In genomic region chr6:84867114-84867513, GRCm38 (mm10) we compare ENCODE assay signal across 10 mouse cellular contexts.
DNase-seq lines count a peak whose midpoint lies in the region; ATAC-seq and TF ChIP-seq lines count a peak whose summit lies in the region.
"Had no signal": no experiment of that assay in that cellular context is flagged by ENCODE, and none has a peak within 500 bp of the region (broad histone marks: within the 10 kb centered on the region; RNA-seq: fewer than 3 reads in every experiment).

No protein-coding gene starts in this region.

- H3K27ac ChIP-seq in forebrain, embryonic 11.5 days (ENCODE audit: low read depth, low read length), result no peak overlapping the region; the same call in 1 of the 2 replicates
- H3K27ac ChIP-seq: embryonic facial prominence, embryonic 15.5 days had no signal

- no peak for ATAC-seq in Patski
- ATAC-seq in forebrain, embryonic 11.5 days (replicated peaks; ENCODE audit: low FRiP score), result 0 out of 2 replicates have a peak, but pooled peaks have one; percentile 44
- no peak for ATAC-seq in megakaryocyte progenitor cell, adult 5-6 weeks (replicated peaks; ENCODE audit: poor library complexity)

- H3K4me3 ChIP-seq in forebrain, embryonic 11.5 days (ENCODE audit: low read depth, low read length), result no peak overlapping the region
- H3K4me3 ChIP-seq: embryonic facial prominence, embryonic 15.5 days; limb, embryonic 12.5 days had no signal

- intact Hi-C loops in heart, postnatal 10 days (cut with DNase I), result no loop called here

- TF ChIP-seq CTCF in Patski (IDR thresholded peaks at IDR 0.05), result peak; percentile 41

- peaks cover 7% of the 10 kb centered on the region for H3K4me1 ChIP-seq in forebrain, embryonic 11.5 days (replicated peaks; ENCODE audit: control insufficient read depth, insufficient read depth, low read length)

- no peaks in the 10 kb centered on the region for H3K9me3 ChIP-seq in forebrain, embryonic 11.5 days (ENCODE audit: control insufficient read depth, low read length)
- H3K9me3 ChIP-seq: embryonic facial prominence, embryonic 15.5 days; limb, embryonic 12.5 days had no signal

- 11% methylated on average over 4 of the region's 4 CpGs for WGBS in forebrain, embryonic 11.5 days

- no peak overlapping the region for H3K9ac ChIP-seq in forebrain, embryonic 11.5 days (ENCODE audit: low read length)
- H3K9ac ChIP-seq: embryonic facial prominence, embryonic 15.5 days; limb, embryonic 12.5 days had no signal

- H3K4me2 ChIP-seq in forebrain, embryonic 11.5 days (ENCODE audit: low read depth, low read length, severe bottlenecking), result no peak overlapping the region
- H3K4me2 ChIP-seq: embryonic facial prominence, embryonic 15.5 days had no signal

- no peaks in the 10 kb centered on the region for H3K36me3 ChIP-seq in forebrain, embryonic 11.5 days (ENCODE audit: control insufficient read depth, insufficient read depth, low read length)
- H3K36me3 ChIP-seq: embryonic facial prominence, embryonic 15.5 days; limb, embryonic 12.5 days had no signal

- in situ Hi-C loops in Patski (cut with MboI; ENCODE audit: low pct_unique_long_range_greater_than_20kb), result no loop called here

- H3K27me3 ChIP-seq in Patski, result no peaks in the 10 kb centered on the region
- no peaks in the 10 kb centered on the region for H3K27me3 ChIP-seq in forebrain, embryonic 11.5 days (ENCODE audit: control insufficient read depth, insufficient read depth, low read length)
- H3K27me3 ChIP-seq: embryonic facial prominence, embryonic 15.5 days; limb, embryonic 12.5 days had no signal

- DNase-seq in heart, adult 11 months, result peak; percentile 29
- no peak for DNase-seq in heart, postnatal 10 days
- DNase-seq in Patski (ENCODE audit: low read depth, low spot score), result no peak
- DNase-seq in forebrain, embryonic 11.5 days (ENCODE audit: low spot score), result peak; percentile 50
- DNase-seq in kidney, postnatal 25 days, result peak; percentile 21 to 43
- DNase-seq in ovary, postnatal 10 days (ENCODE audit: low spot score), result no peak
- DNase-seq in layer of hippocampus, postnatal 14 days (ENCODE audit: low spot score in 2 of 2), result no peak

- CTCF ChIA-PET in Patski (lab: Charles Lee), result interaction anchor here (1.0 kb wide), 3 partner anchors 10 to 149 kb away, joined by 3 to 4 read pairs (median 3); no protein-coding TSS in a partner anchor

- POLR2A ChIA-PET in Patski (lab: Charles Lee), result no interaction called here

Comparison
In these comparisons a context has a peak if more than half of its experiments do, and no peak if none do; other contexts are left out.
1. DNase-seq: peak in heart, adult 11 months (single experiment), forebrain, embryonic 11.5 days (single experiment) and kidney, postnatal 25 days (2 of 2); none in heart, postnatal 10 days (0 of 2), Patski (single experiment), ovary, postnatal 10 days (single experiment) and layer of hippocampus, postnatal 14 days (0 of 2).